Mouse (Mus musculus): ENCODE data around the gene Xpot.

DNA sequence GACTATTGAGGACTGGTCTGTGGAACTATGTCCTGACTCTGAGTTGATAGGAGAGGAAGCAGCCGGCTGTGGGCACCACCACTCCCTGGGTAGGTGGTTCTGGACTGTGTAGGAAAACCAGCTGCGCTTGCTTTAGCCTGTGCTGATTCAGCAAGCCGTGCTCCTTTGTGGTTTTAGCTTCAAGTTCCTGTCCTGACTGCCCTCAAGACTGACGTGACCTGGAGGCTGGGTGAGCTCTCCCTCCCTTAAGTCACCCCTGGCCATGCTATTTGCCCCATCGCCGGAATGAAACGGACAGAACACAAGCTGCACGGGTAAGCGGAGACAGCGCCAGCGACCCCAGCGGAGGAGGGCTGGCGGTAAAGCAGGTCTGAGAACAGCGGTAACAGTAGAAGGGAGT is 35.0 kb downstream of the Xpot start:
- TF ChIP-seq POLR2A (IDR thresholded peaks at IDR 0.05; ENCODE audit: low read depth, low read length), result no peak
- TF ChIP-seq CTCF (conservative IDR thresholded peaks at IDR 0.05; ENCODE audit: insufficient read depth, insufficient read length, low read depth, low read length), result no peak
